Mouse (Mus musculus) erythroblast, embryonic 14.5 days (primary cell): ENCODE results near the gene Polr2l. TPM values are rescaled to one million over a fixed set of nuclear protein-coding genes. Genes with fewer than 3 reads are reported as not detected.
"Not testable (repeated sequence)": the region's sequence is repeated elsewhere in the genome, so short reads cannot be mapped to it uniquely, and the experiment has no call there.

Experiments used
- H3K27me3 ChIP-seq: 2 replicates; pipeline ENCODE4 v1.6.1; 2012; ENCODE audit warnings: inconsistent platforms; ENCODE audit not compliant: control insufficient read depth
- H3K36me3 ChIP-seq: 2 replicates; pipeline ENCODE4 v1.6.1; 2012; ENCODE audit warnings: mild to moderate bottlenecking, inconsistent platforms; ENCODE audit not compliant: control insufficient read depth
- H3K4me1 ChIP-seq: 2 replicates; pipeline ENCODE4 v1.6.1; 2012; ENCODE audit warnings: inconsistent platforms; ENCODE audit not compliant: control insufficient read depth
- H3K4me3 ChIP-seq: replicated peaks from 2 replicates; pipeline ENCODE3; 2012; ENCODE audit warnings: moderate library complexity, mild to moderate bottlenecking, inconsistent platforms
- H3K9me3 ChIP-seq: 2 replicates; pipeline ENCODE4 v1.6.1; 2012; ENCODE audit warnings: low read length, inconsistent platforms, mixed read lengths; ENCODE audit not compliant: control insufficient read depth
- GATA1 ChIP-seq: IDR thresholded peaks from 2 replicates; pipeline ENCODE4 v1.6.1; 2012; ENCODE audit warnings: low read length, inconsistent platforms, mixed read lengths
- TAL1 ChIP-seq: IDR thresholded peaks from 3 replicates; pipeline ENCODE4 v1.6.1; 2012; ENCODE audit warnings: low read length, inconsistent platforms, mixed read lengths
- polyA plus RNA-seq: library from polyadenylated mRNA; stranded (reverse); fragments of >175 nt; gene quantifications from 2 replicates; pipeline ENCODE4 v1.2.3, GENCODE M21; 2012

The Polr2l gene
- polyA plus RNA-seq, 1 experiment = 17.1 TPM

DNA sequence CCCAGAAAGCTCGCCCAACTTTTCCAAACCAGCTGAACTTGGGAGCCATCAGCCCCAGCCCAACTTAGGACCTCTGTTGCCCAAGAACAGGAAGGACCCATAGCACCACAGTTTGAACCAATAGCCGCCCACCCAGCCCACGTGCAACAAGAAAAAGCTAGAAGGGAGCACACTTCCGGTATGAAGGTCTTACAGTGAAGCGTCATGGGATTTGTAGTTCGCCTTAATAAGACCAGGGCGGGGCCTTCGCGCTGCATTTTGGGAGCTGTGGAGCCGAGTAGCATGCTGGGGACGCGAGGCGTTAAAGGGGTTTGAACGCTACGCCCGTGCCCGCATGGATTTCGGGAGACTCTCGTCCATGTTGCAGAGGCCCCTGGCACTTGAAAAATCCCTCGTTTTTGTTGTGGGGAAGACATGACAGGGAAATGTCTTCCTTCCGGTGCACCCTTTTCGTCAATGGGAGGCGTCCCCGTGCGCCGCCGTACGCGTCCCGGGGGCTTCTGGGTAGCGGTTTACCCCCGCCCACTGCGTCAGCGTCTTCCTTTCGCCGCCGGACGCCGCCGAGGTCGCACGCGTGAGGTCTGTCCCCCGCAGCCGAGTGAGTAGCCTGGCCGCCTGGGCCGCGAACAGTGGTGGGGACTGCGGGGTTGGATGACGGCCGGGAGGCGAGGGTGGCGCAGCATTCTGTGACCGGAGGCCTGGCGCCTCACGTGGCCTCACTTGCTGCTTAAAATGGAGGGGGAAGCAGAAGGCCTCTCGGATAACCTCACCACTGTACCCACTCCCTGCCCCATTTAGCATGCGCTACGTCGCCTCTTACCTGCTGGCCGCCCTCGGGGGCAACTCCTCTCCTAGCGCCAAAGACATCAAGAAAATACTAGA lies 27.6 kb downstream of the Polr2l start, which contains the start of gene Rplp2:
Gene Rplp2, plus strand, starts transcription at position 261 of the 882 bp plus-strand sequence.
- Histone ChIP-seq H3K4me1 (peaks cover 76% of the 10 kb centered on the region), H3K9me3 (no peaks in the 10 kb centered on the region), H3K4me3 (peak within 1 kb of the TSS; percentile 68), H3K36me3 (peaks cover 50% of the 10 kb centered on the region), H3K27me3 (no peaks in the 10 kb centered on the region)
- no peak for TF ChIP-seq TAL1
- no peak for TF ChIP-seq GATA1

DNA sequence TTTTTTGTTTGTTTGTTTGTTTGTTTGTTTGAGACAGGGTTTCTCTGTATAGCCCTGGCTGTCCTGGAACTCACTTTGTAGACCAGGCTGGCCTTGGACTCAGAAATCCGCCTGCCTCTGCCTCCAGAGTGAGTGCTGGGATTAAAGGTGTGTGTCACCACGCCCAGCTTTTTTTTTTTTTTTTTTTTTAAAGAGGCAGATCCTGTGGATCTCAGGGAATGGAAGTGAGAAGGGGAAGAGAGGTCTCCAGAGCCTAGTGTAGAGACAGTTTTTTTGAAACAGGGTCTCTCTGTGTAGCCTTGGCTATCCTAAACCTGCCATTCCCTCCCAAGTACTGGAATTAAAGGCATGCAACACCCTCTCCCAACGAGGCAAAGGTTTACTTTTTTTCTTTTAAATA lies 28.6 kb downstream of the Polr2l start:
- Histone ChIP-seq H3K4me3 (peak overlapping the region; percentile 68), H3K36me3 (peaks cover 50% of the 10 kb centered on the region), H3K4me1 (peaks cover 79% of the 10 kb centered on the region)

DNA sequence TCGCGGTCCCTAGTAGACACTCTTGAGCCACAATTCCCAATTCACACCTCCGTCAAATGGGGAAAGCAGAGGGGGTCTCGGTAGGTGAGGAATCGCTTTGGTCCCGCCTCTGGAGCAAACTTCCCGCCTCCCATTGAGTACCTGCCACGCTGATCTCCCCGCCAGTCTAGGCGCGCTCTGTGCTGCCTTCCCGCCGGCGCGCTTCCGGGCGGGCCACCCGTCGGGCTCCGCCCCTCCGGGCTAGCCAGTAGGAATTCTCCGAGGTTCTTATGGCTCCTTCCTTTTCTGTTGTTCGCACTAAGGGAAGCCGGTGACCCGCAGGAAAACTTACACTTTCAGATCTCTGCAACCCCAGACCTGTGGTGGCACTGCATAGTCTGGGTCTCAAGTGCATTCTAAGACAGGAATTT lies 31.1 kb downstream of the Polr2l start, which contains the start of gene Pidd1:
Gene Pidd1, minus strand, starts transcription at position 198 of the 410 bp plus-strand sequence.
- H3K4me1 ChIP-seq = peaks cover 78% of the 10 kb centered on the region
- H3K4me3 ChIP-seq = peak within 1 kb of the TSS; percentile 71
- H3K36me3 ChIP-seq = peaks cover 50% of the 10 kb centered on the region
- H3K9me3 ChIP-seq = no peaks in the 10 kb centered on the region
- TF ChIP-seq GATA1 = no peak
- no peaks in the 10 kb centered on the region for H3K27me3 ChIP-seq

More for the DNA sequence above, 28.6 kb downstream of the Polr2l start:
- not testable (repeated sequence) for H3K27me3 ChIP-seq, H3K9me3 ChIP-seq

DNA sequence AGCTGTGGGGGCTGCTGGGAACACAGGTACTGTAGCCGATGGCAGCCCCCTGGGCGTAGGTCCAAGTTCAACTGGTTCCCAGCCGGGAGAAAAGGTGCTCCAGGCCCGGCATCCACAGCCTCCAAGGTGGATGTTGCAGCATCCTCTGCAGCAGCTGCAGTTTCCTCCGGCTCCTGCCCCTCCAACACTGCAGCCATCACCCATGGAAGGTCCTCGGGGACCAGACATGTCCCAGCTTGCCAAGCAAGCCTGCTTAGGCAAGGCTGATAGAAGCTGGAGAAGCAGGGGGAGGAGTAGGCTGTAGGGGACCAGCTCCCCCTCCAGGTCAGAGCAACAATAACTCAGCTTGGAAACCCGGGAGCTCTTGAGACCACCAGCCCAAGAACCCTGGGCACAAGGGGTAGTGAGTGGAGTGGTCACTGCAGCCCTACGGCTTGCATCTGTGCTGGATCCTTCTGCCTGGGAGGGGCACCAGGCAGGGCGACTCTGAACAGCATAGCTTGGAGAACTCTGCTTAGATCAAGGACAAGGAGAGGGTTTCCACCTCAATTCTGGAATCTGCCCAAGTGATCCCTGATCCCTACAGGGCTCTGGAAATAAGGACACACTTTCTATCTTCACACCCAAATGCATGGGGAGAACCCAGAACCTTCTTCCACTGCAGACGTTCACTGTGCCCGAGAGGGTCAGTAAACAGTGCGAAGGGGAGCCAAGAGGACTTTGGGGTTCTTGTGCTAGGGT lies 31.7 kb downstream of the Polr2l start:
- H3K4me3 ChIP-seq = peak overlapping the region; percentile 71
- peaks cover 50% of the 10 kb centered on the region for H3K36me3 ChIP-seq
- no peaks in the 10 kb centered on the region for H3K9me3 ChIP-seq
- H3K4me1 ChIP-seq = peaks cover 77% of the 10 kb centered on the region
- TF ChIP-seq TAL1 (no peak), GATA1 (no peak)
- no peaks in the 10 kb centered on the region for H3K27me3 ChIP-seq

DNA sequence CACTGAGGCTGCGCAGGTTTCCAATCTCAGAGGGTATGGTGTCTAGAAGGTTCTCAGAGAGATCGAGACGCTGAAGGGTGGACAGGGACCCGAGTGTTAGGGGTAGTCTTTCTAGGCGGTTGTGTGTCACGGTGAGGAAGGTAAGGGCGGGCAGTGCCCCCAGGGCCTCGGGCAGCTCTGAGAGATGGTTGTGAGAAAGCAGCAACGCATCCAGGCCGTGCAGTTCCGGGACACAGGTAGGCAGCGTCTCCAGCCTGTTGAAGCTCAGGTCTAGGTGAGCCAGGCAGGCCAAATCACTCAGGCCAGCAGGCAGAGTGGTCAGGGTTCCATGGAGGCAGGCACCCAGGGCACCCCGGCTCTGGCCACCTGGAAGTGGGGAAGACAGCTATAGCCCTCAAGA lies 32.7 kb downstream of the Polr2l start:
- Histone ChIP-seq H3K9me3 (no peaks in the 10 kb centered on the region), H3K27me3 (no peaks in the 10 kb centered on the region), H3K36me3 (peaks cover 57% of the 10 kb centered on the region), H3K4me3 (peak overlapping the region; percentile 71), H3K4me1 (peaks cover 82% of the 10 kb centered on the region)
- TF ChIP-seq TAL1 (no peak), GATA1 (no peak)

DNA sequence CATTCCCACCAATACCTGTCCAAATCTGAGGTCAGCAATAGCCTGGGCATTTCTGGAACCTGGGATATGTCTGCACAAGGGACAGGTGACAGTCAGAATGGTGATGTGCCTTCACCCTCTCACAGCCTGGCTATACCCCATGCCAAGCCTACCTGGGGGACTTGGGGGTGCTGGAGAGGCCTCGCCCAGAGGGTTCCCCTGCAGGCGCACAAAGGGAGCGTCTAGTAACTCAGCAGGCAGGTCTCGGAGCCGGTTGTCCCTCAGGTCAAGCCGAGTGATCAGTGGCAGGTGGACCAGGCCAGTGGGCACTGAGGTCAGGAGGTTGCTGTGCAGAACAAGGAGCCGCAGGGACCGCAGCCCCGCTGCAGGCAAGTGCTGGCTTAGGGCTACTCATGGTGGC lies 33.5 kb downstream of the Polr2l start:
- Histone ChIP-seq H3K4me3 (peak overlapping the region; percentile 71), H3K27me3 (no peaks in the 10 kb centered on the region), H3K36me3 (peaks cover 59% of the 10 kb centered on the region), H3K9me3 (no peaks in the 10 kb centered on the region), H3K4me1 (peaks cover 83% of the 10 kb centered on the region)
- TF ChIP-seq TAL1 = no peak
- TF ChIP-seq GATA1 = no peak

DNA sequence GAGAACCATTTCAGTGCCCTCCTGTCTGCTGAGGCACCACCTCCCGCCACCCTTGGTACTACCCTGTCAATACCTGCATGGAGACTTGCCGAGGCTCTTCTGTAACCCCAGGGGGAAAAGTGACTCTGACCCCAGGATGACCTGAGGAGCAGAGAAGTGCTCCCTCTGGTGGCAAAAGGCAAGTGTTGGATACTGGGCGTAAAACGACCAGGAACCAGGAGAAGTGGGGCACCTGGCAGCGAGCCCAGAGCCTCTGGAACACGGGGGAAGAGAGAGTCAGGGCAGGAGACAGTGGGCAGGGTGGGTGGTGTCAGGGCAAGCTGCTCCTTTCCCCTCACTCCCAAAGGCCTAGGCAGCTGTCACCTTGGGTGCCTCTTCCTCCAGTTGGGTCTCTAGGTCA lies 34.3 kb downstream of the Polr2l start:
- peak overlapping the region; percentile 23 for H3K4me3 ChIP-seq
- H3K36me3 ChIP-seq = peaks cover 68% of the 10 kb centered on the region
- H3K4me1 ChIP-seq = peaks cover 87% of the 10 kb centered on the region

DNA sequence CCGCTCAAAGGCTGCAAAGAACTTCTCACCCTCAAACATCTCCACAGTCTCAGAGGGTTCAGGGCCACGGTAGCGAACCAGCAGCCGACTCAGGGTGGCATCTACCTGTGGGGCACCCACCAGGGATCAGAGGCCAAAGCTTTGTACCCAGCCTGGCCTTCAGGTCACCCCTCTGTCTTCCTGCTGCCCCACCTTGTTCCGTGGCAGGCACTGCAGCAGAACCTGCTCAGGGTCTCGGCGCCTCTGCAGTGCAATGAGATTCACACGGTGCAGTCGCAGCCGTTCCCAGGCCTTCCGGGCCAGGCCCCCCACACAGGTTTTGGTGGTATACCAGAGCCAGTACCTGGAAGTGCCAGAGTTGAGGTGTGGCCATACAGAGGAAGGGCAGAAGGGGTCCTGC lies 35.1 kb downstream of the Polr2l start:
- peaks cover 69% of the 10 kb centered on the region for H3K36me3 ChIP-seq
- no peak for TF ChIP-seq TAL1
- no peak for TF ChIP-seq GATA1
- no peaks in the 10 kb centered on the region for H3K27me3 ChIP-seq
- H3K4me1 ChIP-seq = peaks cover 93% of the 10 kb centered on the region
- no peaks in the 10 kb centered on the region for H3K9me3 ChIP-seq
- H3K4me3 ChIP-seq = no peak overlapping the region

More for the DNA sequence above, 34.3 kb downstream of the Polr2l start:
- H3K27me3 ChIP-seq = no peaks in the 10 kb centered on the region
- TF ChIP-seq GATA1 = no peak
- TF ChIP-seq TAL1 = no peak
- H3K9me3 ChIP-seq = no peaks in the 10 kb centered on the region

DNA sequence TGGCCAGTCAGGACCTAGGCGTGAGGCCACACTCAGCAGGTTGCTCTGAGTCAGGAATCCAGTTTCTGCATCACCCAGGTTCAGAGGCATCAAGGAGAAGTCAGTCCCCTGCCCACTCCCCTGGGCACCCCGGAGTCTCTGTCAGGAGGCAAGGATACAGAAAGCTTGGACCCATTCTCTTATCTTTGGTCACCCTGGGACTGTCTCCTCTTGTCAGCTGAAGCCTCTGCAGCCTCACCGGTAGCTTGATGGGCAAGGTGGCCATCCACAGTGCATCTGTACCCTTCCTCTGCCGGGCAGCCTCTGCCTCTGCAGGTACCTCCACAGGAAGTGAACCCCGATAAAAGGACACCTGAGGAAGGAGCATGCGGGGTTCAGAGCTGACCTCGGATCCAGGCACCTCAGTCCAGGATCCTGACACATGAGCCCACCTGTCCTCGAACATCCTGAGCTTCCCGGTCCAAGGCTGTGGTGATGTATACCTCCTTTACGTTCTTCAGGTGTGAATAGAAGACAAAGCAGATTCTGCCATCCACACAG lies 35.7 kb downstream of the Polr2l start:
- Histone ChIP-seq H3K4me3 (no peak overlapping the region), H3K36me3 (peaks cover 69% of the 10 kb centered on the region), H3K9me3 (no peaks in the 10 kb centered on the region), H3K27me3 (no peaks in the 10 kb centered on the region), H3K4me1 (peaks cover 93% of the 10 kb centered on the region)
- no peak for TF ChIP-seq GATA1
- no peak for TF ChIP-seq TAL1
